Mouse (Mus musculus): ENCODE measurements around the gene Fhl3.

Gene Fhl3

GRCm38 (mm10) chr4:124672347-124673320 lies 27.9 kb upstream of the Fhl3 start:
- H3K9me3 ChIP-seq (ENCODE audit: low read length) = no peaks in the 10 kb centered on the region
- H3K36me3 ChIP-seq (ENCODE audit: insufficient read depth, low read length) = peaks cover 21% of the 10 kb centered on the region
- H3K4me3 ChIP-seq (replicated peaks; ENCODE audit: low read length) = peak overlapping the region; percentile 66
- TF ChIP-seq NANOG (IDR thresholded peaks at IDR 0.05; ENCODE audit: borderline replicate concordance, low read length) (no peak), POU5F1 (IDR thresholded peaks at IDR 0.05; ENCODE audit: borderline replicate concordance, low read length) (no peak), CTCF (conservative IDR thresholded peaks at IDR 0.05; ENCODE audit: low read length) (no peak)
- peaks cover 56% of the 10 kb centered on the region for H3K4me1 ChIP-seq (replicated peaks; ENCODE audit: low read depth, low read length)
- peaks cover 38% of the 10 kb centered on the region for H3K27me3 ChIP-seq (ENCODE audit: insufficient read depth, low read length)

GRCm38 (mm10) chr4:124674334-124675032 lies 26.0 kb upstream of the Fhl3 start:
- H3K27me3 ChIP-seq (ENCODE audit: insufficient read depth, low read length) = peaks cover 27% of the 10 kb centered on the region

GRCm38 (mm10) chr4:124675037-124675436 lies 25.5 kb upstream of the Fhl3 start:
- H3K4me3 ChIP-seq (replicated peaks; ENCODE audit: low read length) = no peak overlapping the region
- no peaks in the 10 kb centered on the region for H3K9me3 ChIP-seq (ENCODE audit: low read length)
- H3K36me3 ChIP-seq (ENCODE audit: insufficient read depth, low read length) = peaks cover 42% of the 10 kb centered on the region
- H3K4me1 ChIP-seq (replicated peaks; ENCODE audit: low read depth, low read length) = peaks cover 46% of the 10 kb centered on the region
- peak; percentile 64 for TF ChIP-seq CTCF (conservative IDR thresholded peaks at IDR 0.05; ENCODE audit: low read length)
- TF ChIP-seq NANOG (IDR thresholded peaks at IDR 0.05; ENCODE audit: borderline replicate concordance, low read length) = no peak
- H3K27me3 ChIP-seq (ENCODE audit: insufficient read depth, low read length) = peaks cover 26% of the 10 kb centered on the region

More at GRCm38 (mm10) chr4:124674334-124675032, 26.0 kb upstream of the Fhl3 start:
- Histone ChIP-seq H3K4me3 (replicated peaks; ENCODE audit: low read length) (no peak overlapping the region), H3K9me3 (ENCODE audit: low read length) (no peaks in the 10 kb centered on the region), H3K36me3 (ENCODE audit: insufficient read depth, low read length) (peaks cover 37% of the 10 kb centered on the region), H3K4me1 (replicated peaks; ENCODE audit: low read depth, low read length) (peaks cover 46% of the 10 kb centered on the region)
- TF ChIP-seq NANOG (IDR thresholded peaks at IDR 0.05; ENCODE audit: borderline replicate concordance, low read length) = no peak
- no peak for TF ChIP-seq POU5F1 (IDR thresholded peaks at IDR 0.05; ENCODE audit: borderline replicate concordance, low read length)
- TF ChIP-seq CTCF (conservative IDR thresholded peaks at IDR 0.05; ENCODE audit: low read length) = no peak

- H3K36me3 ChIP-seq (ENCODE audit: insufficient read depth, low read length) = peaks cover 51% of the 10 kb centered on the region
- peaks cover 17% of the 10 kb centered on the region for H3K27me3 ChIP-seq (ENCODE audit: insufficient read depth, low read length)
- H3K4me3 ChIP-seq (replicated peaks; ENCODE audit: low read length) = no peak overlapping the region
These were observed 24.5 kb upstream of the Fhl3 start for GRCm38 (mm10) chr4:124675958-124676357.

GRCm38 (mm10) chr4:124682270-124682669 lies 18.2 kb upstream of the Fhl3 start:
- TF ChIP-seq POU5F1 (IDR thresholded peaks at IDR 0.05; ENCODE audit: borderline replicate concordance, low read length) (no peak), CTCF (conservative IDR thresholded peaks at IDR 0.05; ENCODE audit: low read length) (peak; percentile 38), NANOG (IDR thresholded peaks at IDR 0.05; ENCODE audit: borderline replicate concordance, low read length) (no peak)
- Histone ChIP-seq H3K4me1 (replicated peaks; ENCODE audit: low read depth, low read length) (peaks cover 21% of the 10 kb centered on the region), H3K4me3 (replicated peaks; ENCODE audit: low read length) (no peak overlapping the region)

More at GRCm38 (mm10) chr4:124675958-124676357, 24.5 kb upstream of the Fhl3 start:
- no peaks in the 10 kb centered on the region for H3K9me3 ChIP-seq (ENCODE audit: low read length)
- TF ChIP-seq CTCF (conservative IDR thresholded peaks at IDR 0.05; ENCODE audit: low read length) (no peak), NANOG (IDR thresholded peaks at IDR 0.05; ENCODE audit: borderline replicate concordance, low read length) (no peak), POU5F1 (IDR thresholded peaks at IDR 0.05; ENCODE audit: borderline replicate concordance, low read length) (no peak)
- H3K4me1 ChIP-seq (replicated peaks; ENCODE audit: low read depth, low read length) = peaks cover 43% of the 10 kb centered on the region

GRCm38 (mm10) chr4:124683474-124683873 lies 17.0 kb upstream of the Fhl3 start:
- Histone ChIP-seq H3K9me3 (ENCODE audit: low read length) (no peaks in the 10 kb centered on the region), H3K27me3 (ENCODE audit: insufficient read depth, low read length) (no peaks in the 10 kb centered on the region), H3K36me3 (ENCODE audit: insufficient read depth, low read length) (peaks cover 97% of the 10 kb centered on the region), H3K4me1 (replicated peaks; ENCODE audit: low read depth, low read length) (peaks cover 29% of the 10 kb centered on the region), H3K4me3 (replicated peaks; ENCODE audit: low read length) (no peak overlapping the region)
- TF ChIP-seq NANOG (IDR thresholded peaks at IDR 0.05; ENCODE audit: borderline replicate concordance, low read length) (no peak), CTCF (conservative IDR thresholded peaks at IDR 0.05; ENCODE audit: low read length) (no peak), POU5F1 (IDR thresholded peaks at IDR 0.05; ENCODE audit: borderline replicate concordance, low read length) (no peak)

More at GRCm38 (mm10) chr4:124682270-124682669, 18.2 kb upstream of the Fhl3 start:
- H3K36me3 ChIP-seq (ENCODE audit: insufficient read depth, low read length) = peaks cover 94% of the 10 kb centered on the region
- no peaks in the 10 kb centered on the region for H3K27me3 ChIP-seq (ENCODE audit: insufficient read depth, low read length)
- no peaks in the 10 kb centered on the region for H3K9me3 ChIP-seq (ENCODE audit: low read length)

- Histone ChIP-seq H3K4me1 (replicated peaks; ENCODE audit: low read depth, low read length) (peaks cover 29% of the 10 kb centered on the region), H3K9me3 (ENCODE audit: low read length) (no peaks in the 10 kb centered on the region), H3K36me3 (ENCODE audit: insufficient read depth, low read length) (peaks cover 97% of the 10 kb centered on the region), H3K27me3 (ENCODE audit: insufficient read depth, low read length) (no peaks in the 10 kb centered on the region), H3K4me3 (replicated peaks; ENCODE audit: low read length) (no peak overlapping the region)
- TF ChIP-seq CTCF (conservative IDR thresholded peaks at IDR 0.05; ENCODE audit: low read length) (0 out of 2 replicates have a peak, but pooled peaks have one; percentile 10), POU5F1 (IDR thresholded peaks at IDR 0.05; ENCODE audit: borderline replicate concordance, low read length) (no peak)
These were observed 15.5 kb upstream of the Fhl3 start for GRCm38 (mm10) chr4:124685004-124685403.

GRCm38 (mm10) chr4:124685453-124685852 lies 15.0 kb upstream of the Fhl3 start:
- Histone ChIP-seq H3K36me3 (ENCODE audit: insufficient read depth, low read length) (peaks cover 93% of the 10 kb centered on the region), H3K27me3 (ENCODE audit: insufficient read depth, low read length) (no peaks in the 10 kb centered on the region), H3K9me3 (ENCODE audit: low read length) (no peaks in the 10 kb centered on the region), H3K4me3 (replicated peaks; ENCODE audit: low read length) (no peak overlapping the region), H3K4me1 (replicated peaks; ENCODE audit: low read depth, low read length) (peaks cover 29% of the 10 kb centered on the region)
- TF ChIP-seq NANOG (IDR thresholded peaks at IDR 0.05; ENCODE audit: borderline replicate concordance, low read length) (no peak), CTCF (conservative IDR thresholded peaks at IDR 0.05; ENCODE audit: low read length) (no peak), POU5F1 (IDR thresholded peaks at IDR 0.05; ENCODE audit: borderline replicate concordance, low read length) (no peak)
